Mouse (Mus musculus) ES-E14 (cell line): ENCODE measurements around the gene Rtp2. TPM values are rescaled to one million over a fixed set of nuclear protein-coding genes. Genes with fewer than 3 reads are reported as not detected.

ENCODE experiments used
- DNase-seq: peaks from one replicate; pipeline ENCODE4 v3.0.0-alpha.2; 2013; ENCODE audit warnings: low read depth, low spot score
- H3K27ac ChIP-seq: 2 replicates; pipeline ENCODE4 v1.5.1; 2012; ENCODE audit warnings: low read depth, mild to moderate bottlenecking, low read length, moderate library complexity, mixed read lengths; ENCODE audit not compliant: poor library complexity, insufficient read depth, severe bottlenecking
- H3K36me3 ChIP-seq: 2 replicates; pipeline ENCODE4 v1.6.1; 2012; ENCODE audit warnings: mild to moderate bottlenecking, low read length, moderate library complexity, mixed read lengths; ENCODE audit not compliant: control insufficient read depth, poor library complexity, insufficient read depth, severe bottlenecking
- H3K4me1 ChIP-seq, 2 experiments: fragments of 150-350 bp in 1 of 2; sonication (generic) in 1 of 2; 2 replicates each; pipeline ENCODE4 v1.6.1; 2012; ENCODE audit warnings: low read length in 2 of 2, mild to moderate bottlenecking in 1 of 2, mixed read lengths in 1 of 2; ENCODE audit not compliant: control insufficient read depth in 2 of 2, insufficient read depth in 2 of 2, poor library complexity in 1 of 2
- H3K4me3 ChIP-seq, 2 experiments: fragments of 150-350 bp in 1 of 2; sonication (generic) in 1 of 2; 2 replicates each; pipeline ENCODE4 v1.5.1; 2012; ENCODE audit warnings: low read length in 2 of 2, low read depth in 1 of 2, mild to moderate bottlenecking in 1 of 2, mixed read lengths in 1 of 2; ENCODE audit not compliant: insufficient read depth in 1 of 2, poor library complexity in 1 of 2, severe bottlenecking in 1 of 2
- H3K9ac ChIP-seq: 2 replicates; pipeline ENCODE4 v1.6.1; 2012; ENCODE audit warnings: low read depth, mild to moderate bottlenecking, low read length, mixed read lengths; ENCODE audit not compliant: poor library complexity, insufficient read depth, severe bottlenecking
- H3K9me3 ChIP-seq: fragments of 150-350 bp; sonication (generic); 2 replicates; pipeline ENCODE4 v1.6.1; 2012; ENCODE audit warnings: low read depth, mild to moderate bottlenecking, low read length; ENCODE audit not compliant: control insufficient read depth, insufficient read depth
- CHD2 ChIP-seq: IDR thresholded peaks from 2 replicates; pipeline ENCODE4 v1.6.1; 2014; ENCODE audit warnings: mild to moderate bottlenecking, low read depth, low read length, inconsistent platforms
- HCFC1 ChIP-seq: IDR thresholded peaks from 2 replicates; pipeline ENCODE4 v1.6.1; 2012; ENCODE audit warnings: low read length, inconsistent platforms, borderline replicate concordance; ENCODE audit not compliant: insufficient read depth
- MAFK ChIP-seq: IDR thresholded peaks from 2 replicates; pipeline ENCODE4 v1.6.1; 2014; ENCODE audit warnings: mild to moderate bottlenecking, low read depth, low read length, inconsistent platforms; ENCODE audit not compliant: insufficient read depth
- ZC3H11A ChIP-seq: IDR thresholded peaks from 2 replicates; pipeline ENCODE4 v1.6.1; 2012; ENCODE audit warnings: low read depth, mild to moderate bottlenecking, inconsistent platforms, low read length, borderline replicate concordance
- ZNF384 ChIP-seq: IDR thresholded peaks from 2 replicates; pipeline ENCODE4 v1.6.1; 2012; ENCODE audit warnings: low read depth, low read length, inconsistent platforms
- in situ Hi-C, 2 experiments: fragments of 600-800 bp; cut with MboI; formaldehyde crosslinking; loops; one replicate each; pipeline ENCODE4 v1.15.1; 2025; ENCODE audit warnings: low sequenced_read_pairs in 2 of 2, inconsistent platforms in 1 of 2; ENCODE audit not compliant: unreplicated experiment in 2 of 2
- total RNA-seq: library from RNA; depleted of rRNA; stranded (reverse); fragments of 300-350 nt; gene quantifications from 2 replicates; pipeline ENCODE4 v1.2.3, GENCODE M21; 2012

Gene Rtp2
- total RNA-seq, 1 experiment = 0.18 TPM

GRCm38 (mm10) chr16:23972901-23973300 lies 40.7 kb upstream of the Rtp2 start:
- Histone ChIP-seq H3K36me3 (no peaks in the 10 kb centered on the region; the same call in 1 of the 2 replicates), H3K27ac (no peak overlapping the region), H3K9me3 (no peaks in the 10 kb centered on the region), H3K9ac (no peak overlapping the region), H3K4me1 (peaks cover 0 to 2% of the 10 kb centered on the region in 2 experiments; a peak in 1 of 4 replicates), H3K4me3 (no peak overlapping the region)
- in situ Hi-C loops = no loop called here
- no peak for DNase-seq
- no peak for TF ChIP-seq ZC3H11A
- TF ChIP-seq HCFC1 = no peak
- no peak for TF ChIP-seq CHD2
- TF ChIP-seq ZNF384 = no peak
- no peak for TF ChIP-seq MAFK

- Histone ChIP-seq H3K4me3 (no peak overlapping the region), H3K9ac (no peak overlapping the region), H3K9me3 (no peaks in the 10 kb centered on the region), H3K36me3 (no peaks in the 10 kb centered on the region; the same call in 1 of the 2 replicates), H3K27ac (no peak overlapping the region), H3K4me1 (peaks cover 0 to 2% of the 10 kb centered on the region in 2 experiments; a peak in 1 of 4 replicates)
- DNase-seq = no peak
- no peak for TF ChIP-seq MAFK
- TF ChIP-seq ZNF384 = no peak
- no peak for TF ChIP-seq CHD2
- TF ChIP-seq HCFC1 = no peak
- no peak for TF ChIP-seq ZC3H11A
- in situ Hi-C loops = no loop called here
Measured at GRCm38 (mm10) chr16:23972126-23972740, 40.0 kb upstream of the Rtp2 start.

GRCm38 (mm10) chr16:23969919-23970318 lies 37.7 kb upstream of the Rtp2 start:
- Histone ChIP-seq H3K27ac (no peak overlapping the region), H3K36me3 (no peaks in the 10 kb centered on the region; the same call in 1 of the 2 replicates), H3K9me3 (no peaks in the 10 kb centered on the region), H3K4me1 (peaks cover 0 to 2% of the 10 kb centered on the region in 2 experiments; a peak in 1 of 4 replicates), H3K9ac (no peak overlapping the region), H3K4me3 (no peak overlapping the region)
- in situ Hi-C loops = no loop called here
- no peak for DNase-seq
- TF ChIP-seq HCFC1 (no peak), ZNF384 (no peak), ZC3H11A (no peak), MAFK (no peak), CHD2 (no peak)

GRCm38 (mm10) chr16:23968888-23969287 lies 36.7 kb upstream of the Rtp2 start:
- Histone ChIP-seq H3K9ac (no peak overlapping the region), H3K4me3 (no peak overlapping the region), H3K36me3 (no peaks in the 10 kb centered on the region; the same call in 1 of the 2 replicates), H3K27ac (no peak overlapping the region), H3K4me1 (peaks cover 0 to 2% of the 10 kb centered on the region in 2 experiments; a peak in 1 of 4 replicates), H3K9me3 (no peaks in the 10 kb centered on the region)
- DNase-seq = no peak
- TF ChIP-seq ZC3H11A = no peak
- TF ChIP-seq HCFC1 = no peak
- TF ChIP-seq CHD2 = no peak
- TF ChIP-seq MAFK = no peak
- no peak for TF ChIP-seq ZNF384
- in situ Hi-C loops = no loop called here

GRCm38 (mm10) chr16:23967301-23967700 lies 35.1 kb upstream of the Rtp2 start:
- TF ChIP-seq HCFC1 (no peak), ZC3H11A (no peak), MAFK (no peak), ZNF384 (no peak), CHD2 (no peak)
- Histone ChIP-seq H3K36me3 (no peaks in the 10 kb centered on the region; the same call in 1 of the 2 replicates), H3K9me3 (no peaks in the 10 kb centered on the region), H3K4me3 (no peak overlapping the region), H3K4me1 (peaks cover 0 to 2% of the 10 kb centered on the region in 2 experiments; a peak in 1 of 4 replicates), H3K9ac (no peak overlapping the region), H3K27ac (no peak overlapping the region)
- in situ Hi-C loops = no loop called here
- DNase-seq = no peak
